ENCODE assay signal across 23 mouse cellular contexts in genomic region chr17:49545997-49546396, GRCm38 (mm10). TPM values are rescaled to one million over a fixed set of nuclear protein-coding genes. Genes with fewer than 3 reads are reported as not detected.
A peak's percentile ranks its signal among the peaks of the same experiment; 100 is the strongest.
DNase-seq lines count a peak whose midpoint lies in the region; ATAC-seq lines count a peak whose summit lies in the region.
"Had no signal": no experiment of that assay in that cellular context is flagged by ENCODE, and none has a peak within 500 bp of the region (broad histone marks: within the 10 kb centered on the region; RNA-seq: fewer than 3 reads in every experiment).

No protein-coding gene starts in this region.

- no peaks in the 10 kb centered on the region for H3K27me3 ChIP-seq in neural tube, embryonic 15.5 days (replicated peaks)
- H3K27me3 ChIP-seq: forebrain, embryonic 13.5 days; heart, embryonic 13.5 days; liver, embryonic 15.5 days; megakaryocyte, embryonic 14.5 days; neural tube, embryonic 13.5 days had no signal

- H3K4me1 ChIP-seq in neural tube, embryonic 15.5 days = 0 out of 2 replicates have a peak, but pooled peaks cover 2% of the 10 kb centered on the region
- H3K4me1 ChIP-seq: forebrain, embryonic 13.5 days; liver, embryonic 15.5 days; megakaryocyte, embryonic 14.5 days had no signal

- DNase-seq in adrenal gland, postnatal 10 days = peak; percentile 63
- DNase-seq in adrenal gland, adult 18-20 months (ENCODE audit: low spot score in 2 of 2) = no peak
- peak; percentile 28 to 55 for DNase-seq in layer of hippocampus, postnatal 14 days (ENCODE audit: low spot score in 2 of 2)
- no peak for DNase-seq in layer of hippocampus, adult 11-12 months (ENCODE audit: low spot score)
- DNase-seq in neural tube, embryonic 10.5 days (ENCODE audit: extremely low spot score, low spot score) = no peak
- DNase-seq in testis, postnatal 10 days (ENCODE audit: low spot score) = peak; percentile 48
- DNase-seq in embryo, embryonic 10.5 days (ENCODE audit: low spot score) = no peak
- DNase-seq: cerebellum, postnatal 14 days; gastrocnemius, postnatal 36 days; heart, adult 2 months; heart, postnatal 14 days; kidney, adult 9 months; kidney, postnatal 14 days; midbrain, embryonic 14.5 days; thymus, postnatal 25 days had no signal

- 0 out of 2 replicates have a peak overlapping the region, but pooled peaks have one; percentile 5 for H3K27ac ChIP-seq in neural tube, embryonic 15.5 days (replicated peaks)
- H3K27ac ChIP-seq: forebrain, embryonic 13.5 days; heart, adult 2 months; heart, embryonic 13.5 days; hindbrain, postnatal 0 days; liver, embryonic 15.5 days; neural tube, embryonic 13.5 days had no signal

- no peaks in the 10 kb centered on the region for H3K36me3 ChIP-seq in neural tube, embryonic 15.5 days
- H3K36me3 ChIP-seq: liver, embryonic 15.5 days; neural tube, embryonic 13.5 days had no signal

- no peak overlapping the region for H3K4me2 ChIP-seq in neural tube, embryonic 15.5 days
- H3K4me2 ChIP-seq: forebrain, embryonic 13.5 days; heart, embryonic 13.5 days; liver, embryonic 15.5 days; neural tube, embryonic 13.5 days had no signal

- ATAC-seq in neural tube, embryonic 15.5 days (ENCODE audit: low FRiP score) = no peak
- ATAC-seq: forebrain, embryonic 13.5 days; hindbrain, postnatal 0 days; intestine, embryonic 16.5 days had no signal

- H3K9ac ChIP-seq in neural tube, embryonic 15.5 days (replicated peaks) = no peak overlapping the region
- H3K9ac ChIP-seq: forebrain, embryonic 13.5 days; heart, embryonic 13.5 days; liver, embryonic 15.5 days; neural tube, embryonic 13.5 days had no signal

- no peak overlapping the region for H3K4me3 ChIP-seq in neural tube, embryonic 15.5 days (replicated peaks)
- H3K4me3 ChIP-seq: forebrain, embryonic 13.5 days; heart, adult 2 months; heart, embryonic 13.5 days; liver, embryonic 15.5 days; megakaryocyte, embryonic 14.5 days; neural tube, embryonic 13.5 days had no signal

- no peaks in the 10 kb centered on the region for H3K9me3 ChIP-seq in neural tube, embryonic 15.5 days (replicated peaks)
- H3K9me3 ChIP-seq: forebrain, embryonic 13.5 days; liver, embryonic 15.5 days; neural tube, embryonic 13.5 days had no signal

- 73% methylated on average over 4 of the region's 4 CpGs for WGBS in neural tube, embryonic 15.5 days

RNA-seq across cellular contexts. Expression of gene Daam2, which starts 18.1 kb away (rescaled TPM):
- total RNA-seq in adrenal gland, postnatal 10 days (2021) = 10 to 100 TPM; 23.1 to 24.5 TPM
- 10 to 100 TPM; 27.2 to 28.9 TPM for total RNA-seq in adrenal gland, adult 18-20 months (2021)
- total RNA-seq in layer of hippocampus, postnatal 14 days (2021) = 10 to 100 TPM; 62.8 to 73.6 TPM
- polyA plus RNA-seq in neural tube, embryonic 15.5 days (2015; fragmentation: Nextera tagmentation; extraction: Ambion mirVana) = 4.0 and 4.8 TPM in 2 replicates

Comparison
In these comparisons a context has a peak if more than half of its experiments do, and no peak if none do; other contexts are left out.
1. DNase-seq: peak in adrenal gland, postnatal 10 days (single experiment), layer of hippocampus, postnatal 14 days (2 of 2) and testis, postnatal 10 days (single experiment); none in adrenal gland, adult 18-20 months (0 of 2), layer of hippocampus, adult 11-12 months (single experiment), neural tube, embryonic 10.5 days (single experiment) and embryo, embryonic 10.5 days (single experiment).